Mouse (Mus musculus): ENCODE results near the gene Erbb4.
A peak's percentile ranks its signal among the peaks of the same experiment; 100 is the strongest.

The Erbb4 gene

GRCm38 (mm10) chr1:68049856-68050255, 1058.0 kb downstream of the Erbb4 start:
- DNase-seq = no peak

DNA sequence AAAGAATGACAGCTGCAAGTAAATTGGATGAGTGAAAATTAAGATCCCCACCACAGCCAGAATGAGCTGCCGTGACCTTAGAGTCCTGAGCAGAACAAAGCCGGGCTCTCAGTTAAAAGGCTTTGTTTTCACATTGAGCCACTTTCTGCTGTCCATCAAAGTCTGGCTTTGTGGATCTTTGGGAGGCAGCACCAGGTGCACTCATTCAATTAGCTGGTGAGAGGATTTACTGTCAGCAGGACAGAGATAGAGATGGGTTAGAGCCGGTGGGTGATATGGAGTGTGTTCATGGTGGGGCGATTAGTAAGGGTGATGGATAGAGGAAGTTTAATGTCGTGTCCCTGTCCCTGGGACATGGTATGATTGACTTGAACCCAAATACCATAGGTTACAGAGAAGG, 1060.7 kb downstream of the Erbb4 start:
- DNase-seq = peak; percentile 72

DNA sequence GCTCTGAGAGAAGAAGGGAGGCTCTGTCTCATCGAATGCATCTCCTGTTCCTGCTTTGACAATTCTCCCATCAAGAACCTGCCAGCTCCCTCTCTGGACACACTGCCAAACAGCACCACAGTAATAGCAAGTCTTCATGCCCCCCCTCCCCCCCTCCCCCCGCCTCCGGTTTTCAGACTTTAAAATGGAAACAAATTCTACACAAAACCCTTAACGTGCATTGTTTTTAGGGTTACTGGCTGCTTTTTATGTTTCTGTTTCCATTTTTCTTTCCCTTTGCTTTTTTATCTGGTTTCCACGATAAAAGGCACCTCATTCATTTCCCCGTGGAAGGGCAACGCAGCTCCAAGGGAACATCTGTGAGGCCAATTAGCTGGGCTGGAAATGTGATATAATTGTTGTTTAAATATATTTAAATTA, 1061.3 kb downstream of the Erbb4 start:
- peak; percentile 67 for DNase-seq

GRCm38 (mm10) chr1:68024086-68024940, 1083.5 kb downstream of the Erbb4 start:
- no peak for DNase-seq

GRCm38 (mm10) chr1:68020020-68020419, 1087.8 kb downstream of the Erbb4 start:
- DNase-seq = no peak

DNA sequence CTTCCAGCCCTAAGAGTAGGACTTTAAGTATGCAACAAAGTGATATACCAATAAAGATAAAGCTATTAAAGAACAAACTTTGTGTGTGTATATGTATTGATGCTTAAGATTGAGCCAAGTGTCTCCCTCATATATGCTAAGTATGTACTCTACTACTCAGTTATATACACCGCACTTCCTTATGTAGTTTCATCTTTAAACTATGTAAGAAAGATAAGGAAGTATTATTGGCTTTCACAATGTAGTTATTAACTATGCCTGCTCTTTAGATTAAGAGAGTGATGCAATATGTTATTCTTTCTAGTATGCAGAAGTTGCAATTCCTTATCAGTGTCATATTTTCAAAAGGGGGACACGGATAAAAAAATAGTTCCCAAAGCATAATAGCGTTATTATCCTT, 1088.2 kb downstream of the Erbb4 start:
- no peak for DNase-seq
